In genomic region chr11:106762139-106762799, GRCm38 (mm10) we compare ENCODE assay signal across 8 mouse cellular contexts. TPM values are rescaled to one million over a fixed set of nuclear protein-coding genes. Genes with fewer than 3 reads are reported as not detected.
DNase-seq lines count a peak whose midpoint lies in the region; ATAC-seq and TF ChIP-seq lines count a peak whose summit lies in the region.

No protein-coding gene starts in this region.

- H3K9ac ChIP-seq in lung, embryonic 14.5 days, result no peak overlapping the region
- no peak overlapping the region for H3K9ac ChIP-seq in embryonic facial prominence, embryonic 14.5 days (ENCODE audit: low read depth, low read length)
- no peak overlapping the region for H3K9ac ChIP-seq in intestine, postnatal 0 days (ENCODE audit: low read depth, low read length)

- peaks cover 21% of the 10 kb centered on the region for H3K36me3 ChIP-seq in lung, embryonic 14.5 days (ENCODE audit: insufficient read depth)
- peaks cover 25% of the 10 kb centered on the region for H3K36me3 ChIP-seq in embryonic facial prominence, embryonic 14.5 days (ENCODE audit: control insufficient read depth, insufficient read depth, low read length)
- peaks cover 15% of the 10 kb centered on the region; the same call in 1 of the 2 replicates for H3K36me3 ChIP-seq in intestine, postnatal 0 days (ENCODE audit: control insufficient read depth, insufficient read depth)

- peak; percentile 87 for ATAC-seq in lung, embryonic 14.5 days (ENCODE audit: insufficient read depth)
- ATAC-seq in embryonic facial prominence, embryonic 14.5 days (ENCODE audit: low read depth), result peak; percentile 86
- 0 out of 2 replicates have a peak, but pooled peaks have one; percentile 46 for ATAC-seq in intestine, postnatal 0 days
- ATAC-seq in megakaryocyte, adult 5-6 weeks (ENCODE audit: poor library complexity, severe bottlenecking), result peak; percentile 73

- TF ChIP-seq CTCF in lung, embryonic 14.5 days (IDR thresholded peaks at IDR 0.05; ENCODE audit: low read depth), result no peak
- TF ChIP-seq CTCF in lung, adult 2 months (IDR thresholded peaks at IDR 0.05; ENCODE audit: insufficient read depth, low read length), result no peak
- no peak for TF ChIP-seq CTCF in intestine, postnatal 0 days (IDR thresholded peaks at IDR 0.05; ENCODE audit: low read depth)

- DNase-seq in lung, embryonic 14.5 days, result peak; percentile 82
- no peak for DNase-seq in lung, adult 2 months
- peak; percentile 89 for DNase-seq in embryonic facial prominence, embryonic 14.5 days (ENCODE audit: low spot score)
- peak; percentile 65 for DNase-seq in thymus, postnatal 0 days (ENCODE audit: low spot score)
- no peak for DNase-seq in right cerebral cortex, postnatal 10 days (ENCODE audit: low spot score in 2 of 2)
- no peak for DNase-seq in left cerebral cortex, postnatal 4 days

- H3K4me3 ChIP-seq in lung, embryonic 14.5 days (ENCODE audit: low read depth, low read length), result no peak overlapping the region
- H3K4me3 ChIP-seq in lung, adult 2 months (replicated peaks; ENCODE audit: extremely low read depth, low read depth, low read length), result no peak overlapping the region
- no peak overlapping the region for H3K4me3 ChIP-seq in embryonic facial prominence, embryonic 14.5 days (ENCODE audit: low read depth, low read length)
- H3K4me3 ChIP-seq in intestine, postnatal 0 days (ENCODE audit: low read depth, low read length), result no peak overlapping the region

- no peak for TF ChIP-seq POLR2A in lung, adult 2 months (IDR thresholded peaks at IDR 0.05; ENCODE audit: borderline replicate concordance, extremely low read depth, low read depth, low read length)

- H3K4me2 ChIP-seq in lung, embryonic 14.5 days, result no peak overlapping the region
- no peak overlapping the region for H3K4me2 ChIP-seq in embryonic facial prominence, embryonic 14.5 days (ENCODE audit: low read depth, low read length)
- no peak overlapping the region for H3K4me2 ChIP-seq in intestine, postnatal 0 days (replicated peaks; ENCODE audit: low read depth)

- WGBS in lung, embryonic 14.5 days, result 14% methylated on average over 5 of the region's 5 CpGs
- WGBS in lung, adult 2 months, result 41% methylated on average over 5 of the region's 5 CpGs
- WGBS in embryonic facial prominence, embryonic 14.5 days, result 17% methylated on average over 5 of the region's 5 CpGs
- 33% methylated on average over 5 of the region's 5 CpGs for WGBS in intestine, postnatal 0 days

- H3K9me3 ChIP-seq in lung, embryonic 14.5 days (ENCODE audit: low read depth, low read length), result no peaks in the 10 kb centered on the region
- no peaks in the 10 kb centered on the region for H3K9me3 ChIP-seq in embryonic facial prominence, embryonic 14.5 days (ENCODE audit: control insufficient read depth, low read length)
- no peaks in the 10 kb centered on the region for H3K9me3 ChIP-seq in intestine, postnatal 0 days (ENCODE audit: control insufficient read depth)

- no peaks in the 10 kb centered on the region for H3K4me1 ChIP-seq in lung, embryonic 14.5 days (ENCODE audit: insufficient read depth)
- 0 out of 2 replicates have a peak, but pooled peaks cover 2% of the 10 kb centered on the region for H3K4me1 ChIP-seq in lung, adult 2 months (ENCODE audit: control insufficient read depth, insufficient read depth, low read length)
- 0 out of 2 replicates have a peak, but pooled peaks cover 11% of the 10 kb centered on the region for H3K4me1 ChIP-seq in embryonic facial prominence, embryonic 14.5 days (ENCODE audit: control insufficient read depth, insufficient read depth, low read length)
- H3K4me1 ChIP-seq in intestine, postnatal 0 days (replicated peaks; ENCODE audit: control insufficient read depth, insufficient read depth, low read length), result peaks cover 8% of the 10 kb centered on the region; the same call in 1 of the 2 replicates

- no peaks in the 10 kb centered on the region for H3K27me3 ChIP-seq in lung, embryonic 14.5 days (ENCODE audit: insufficient read depth, low read length)
- H3K27me3 ChIP-seq in embryonic facial prominence, embryonic 14.5 days (replicated peaks; ENCODE audit: control insufficient read depth, insufficient read depth, low read length), result no peaks in the 10 kb centered on the region
- no peaks in the 10 kb centered on the region for H3K27me3 ChIP-seq in intestine, postnatal 0 days (replicated peaks; ENCODE audit: control insufficient read depth, insufficient read depth, low read length)

- peak overlapping the region; percentile 83 for H3K27ac ChIP-seq in lung, embryonic 14.5 days (ENCODE audit: low read depth)
- peak overlapping the region; percentile 69 for H3K27ac ChIP-seq in embryonic facial prominence, embryonic 14.5 days (replicated peaks; ENCODE audit: low read depth, low read length)
- H3K27ac ChIP-seq in intestine, postnatal 0 days (ENCODE audit: low read depth, low read length), result peak overlapping the region; percentile 62

- intact Hi-C loops in left cerebral cortex, postnatal 4 days (cut with DNase I), result no loop called here

RNA-seq across cellular contexts. Expression of gene Milr1, which starts 11.2 kb away (rescaled TPM):
- 1.6 and 1.7 TPM in 2 replicates for polyA plus RNA-seq in lung, embryonic 14.5 days (2014; fragmentation: Nextera tagmentation; extraction: Ambion mirVana)
- polyA plus RNA-seq in lung, adult 2 months (2012; rRNA removed), result 1.0 and 3.0 TPM in 2 replicates
- 1.4 and 2.0 TPM in 2 replicates for polyA plus RNA-seq in embryonic facial prominence, embryonic 14.5 days (2014; fragmentation: Nextera tagmentation; extraction: Ambion mirVana)
- 1.3 and 1.9 TPM in 2 replicates for polyA plus RNA-seq in intestine, postnatal 0 days (2015; fragmentation: Nextera tagmentation; extraction: Ambion mirVana)
- total RNA-seq in megakaryocyte, adult 5-6 weeks (2015), result 195 and 212 TPM in 2 replicates
- total RNA-seq in megakaryocyte, adult 5-6 weeks (2017), result 204 and 237 TPM in 2 replicates
- 8.2 and 11.4 TPM in 2 replicates for polyA plus RNA-seq in thymus, postnatal 0 days (2015; fragmentation: Nextera tagmentation; extraction: Ambion mirVana)
- under 1 TPM; 0.56 to 0.93 TPM for total RNA-seq in left cerebral cortex, postnatal 4 days (2021)

RNA-seq across cellular contexts. Expression of gene Pecam1, which starts 11.8 kb away (rescaled TPM):
- 89.5 and 95.9 TPM in 2 replicates for polyA plus RNA-seq in lung, embryonic 14.5 days (2014; fragmentation: Nextera tagmentation; extraction: Ambion mirVana)
- 225 and 283 TPM in 2 replicates for polyA plus RNA-seq in lung, adult 2 months (2012; rRNA removed)
- 46.8 and 48.9 TPM in 2 replicates for polyA plus RNA-seq in embryonic facial prominence, embryonic 14.5 days (2014; fragmentation: Nextera tagmentation; extraction: Ambion mirVana)
- polyA plus RNA-seq in intestine, postnatal 0 days (2015; fragmentation: Nextera tagmentation; extraction: Ambion mirVana), result 25.9 and 26.1 TPM in 2 replicates
- total RNA-seq in megakaryocyte, adult 5-6 weeks (2015), result 25.0 and 26.2 TPM in 2 replicates
- total RNA-seq in megakaryocyte, adult 5-6 weeks (2017), result 22.6 and 24.4 TPM in 2 replicates
- polyA plus RNA-seq in thymus, postnatal 0 days (2015; fragmentation: Nextera tagmentation; extraction: Ambion mirVana), result 60.8 and 61.8 TPM in 2 replicates
- 10 to 100 TPM; 17.7 TPM for total RNA-seq in left cerebral cortex, postnatal 4 days (2021)

RNA-seq across cellular contexts. Expression of gene Polg2, which starts 17.1 kb away (rescaled TPM):
- 8.6 and 9.9 TPM in 2 replicates for polyA plus RNA-seq in lung, embryonic 14.5 days (2014; fragmentation: Nextera tagmentation; extraction: Ambion mirVana)
- polyA plus RNA-seq in lung, adult 2 months (2012; rRNA removed), result 4.8 and 6.3 TPM in 2 replicates
- polyA plus RNA-seq in embryonic facial prominence, embryonic 14.5 days (2014; fragmentation: Nextera tagmentation; extraction: Ambion mirVana), result 9.8 and 10.2 TPM in 2 replicates
- 12.9 and 13.3 TPM in 2 replicates for polyA plus RNA-seq in intestine, postnatal 0 days (2015; fragmentation: Nextera tagmentation; extraction: Ambion mirVana)
- 11.6 and 13.3 TPM in 2 replicates for total RNA-seq in megakaryocyte, adult 5-6 weeks (2015)
- total RNA-seq in megakaryocyte, adult 5-6 weeks (2017), result 7.8 and 11.1 TPM in 2 replicates
- 18.9 and 19.1 TPM in 2 replicates for polyA plus RNA-seq in thymus, postnatal 0 days (2015; fragmentation: Nextera tagmentation; extraction: Ambion mirVana)
- 1 to 10 TPM; 5.2 to 6.2 TPM for total RNA-seq in left cerebral cortex, postnatal 4 days (2021)

RNA-seq across cellular contexts. Expression of gene Ddx5, which starts 26.7 kb away (rescaled TPM):
- 408 and 429 TPM in 2 replicates for polyA plus RNA-seq in lung, embryonic 14.5 days (2014; fragmentation: Nextera tagmentation; extraction: Ambion mirVana)
- 539 and 718 TPM in 2 replicates for polyA plus RNA-seq in lung, adult 2 months (2012; rRNA removed)
- 334 and 344 TPM in 2 replicates for polyA plus RNA-seq in embryonic facial prominence, embryonic 14.5 days (2014; fragmentation: Nextera tagmentation; extraction: Ambion mirVana)
- polyA plus RNA-seq in intestine, postnatal 0 days (2015; fragmentation: Nextera tagmentation; extraction: Ambion mirVana), result 163 and 183 TPM in 2 replicates
- total RNA-seq in megakaryocyte, adult 5-6 weeks (2015), result 755 and 789 TPM in 2 replicates
- total RNA-seq in megakaryocyte, adult 5-6 weeks (2017), result 996 and 1,155 TPM in 2 replicates
- polyA plus RNA-seq in thymus, postnatal 0 days (2015; fragmentation: Nextera tagmentation; extraction: Ambion mirVana), result 417 and 435 TPM in 2 replicates
- 100 to 1,000 TPM; 737 to 784 TPM for total RNA-seq in left cerebral cortex, postnatal 4 days (2021)

RNA-seq across cellular contexts. Expression of gene Cep95, which starts 26.8 kb away (rescaled TPM):
- 17.1 and 18.8 TPM in 2 replicates for polyA plus RNA-seq in lung, embryonic 14.5 days (2014; fragmentation: Nextera tagmentation; extraction: Ambion mirVana)
- polyA plus RNA-seq in lung, adult 2 months (2012; rRNA removed), result 1.9 and 2.9 TPM in 2 replicates
- polyA plus RNA-seq in embryonic facial prominence, embryonic 14.5 days (2014; fragmentation: Nextera tagmentation; extraction: Ambion mirVana), result 15.8 and 16.6 TPM in 2 replicates
- polyA plus RNA-seq in intestine, postnatal 0 days (2015; fragmentation: Nextera tagmentation; extraction: Ambion mirVana), result 5.3 and 5.5 TPM in 2 replicates
- 15.8 and 16.5 TPM in 2 replicates for total RNA-seq in megakaryocyte, adult 5-6 weeks (2015)
- 12.2 and 18.6 TPM in 2 replicates for total RNA-seq in megakaryocyte, adult 5-6 weeks (2017)
- polyA plus RNA-seq in thymus, postnatal 0 days (2015; fragmentation: Nextera tagmentation; extraction: Ambion mirVana), result 20.7 and 23.6 TPM in 2 replicates
- total RNA-seq in left cerebral cortex, postnatal 4 days (2021), result 10 to 100 TPM; 14.6 to 19.6 TPM

Comparison
In these comparisons a context has a peak if more than half of its experiments do, and no peak if none do; other contexts are left out.
1. DNase-seq: peak in lung, embryonic 14.5 days (single experiment), embryonic facial prominence, embryonic 14.5 days (single experiment) and thymus, postnatal 0 days (single experiment); none in lung, adult 2 months (single experiment), right cerebral cortex, postnatal 10 days (0 of 2) and left cerebral cortex, postnatal 4 days (single experiment).
2. Peak in every context shown above with its lines, with median percentiles within 50 percentile points of each other: ATAC-seq and H3K27ac ChIP-seq.